Mouse (Mus musculus) megakaryocyte, embryonic 14.5 days (primary cell): ENCODE data around the gene 4933414I15Rik.

Experiments used
- FLI1 ChIP-seq: IDR thresholded peaks from 2 replicates; pipeline ENCODE4 v1.6.1; 2012; ENCODE audit warnings: low read length, inconsistent platforms, mixed read lengths
- GATA1 ChIP-seq: IDR thresholded peaks from 3 replicates; pipeline ENCODE4 v1.6.1; 2012; ENCODE audit warnings: mixed read lengths, low read length, inconsistent platforms, borderline replicate concordance

- TF ChIP-seq FLI1 (no peak), GATA1 (no peak)
These were observed 5.1 kb downstream of the 4933414I15Rik start for GRCm38 (mm10) chr11:50938435-50938834.
